8 mouse cellular contexts compared by ENCODE assay signal in genomic region chr11:70970560-70971540, GRCm38 (mm10). TPM values are rescaled to one million over a fixed set of nuclear protein-coding genes. Genes with fewer than 3 reads are reported as not detected.
DNase-seq lines count a peak whose midpoint lies in the region; ATAC-seq lines count a peak whose summit lies in the region.

No protein-coding gene starts in this region.

- H3K27me3 ChIP-seq in hindbrain, embryonic 14.5 days (ENCODE audit: control insufficient read depth, insufficient read depth, low read length): no peaks in the 10 kb centered on the region
- H3K27me3 ChIP-seq in stomach, embryonic 15.5 days (replicated peaks): no peaks in the 10 kb centered on the region

- H3K9ac ChIP-seq in hindbrain, embryonic 14.5 days: peak overlapping the region; percentile 87
- peak overlapping the region; percentile 52 for H3K9ac ChIP-seq in stomach, embryonic 15.5 days

- 17% methylated on average over 24 of the region's 24 CpGs for WGBS in hindbrain, embryonic 14.5 days
- 15% methylated on average over 24 of the region's 24 CpGs for WGBS in stomach, embryonic 15.5 days

- peak overlapping the region; percentile 87 for H3K27ac ChIP-seq in hindbrain, embryonic 14.5 days
- H3K27ac ChIP-seq in stomach, embryonic 15.5 days: peak overlapping the region; percentile 94

- DNase-seq in cerebellum, adult 9-11 months: peak; percentile 40
- no peak for DNase-seq in cerebellum, postnatal 4 days (ENCODE audit: low spot score in 2 of 2)
- DNase-seq in 3T3-L1 (ENCODE audit: low read depth, low spot score): peak; percentile 39
- DNase-seq in c-Kit-positive CD71-negative TER-119-negative erythroid progenitor cells, embryonic 14.5 days (ENCODE audit: low read depth): peak; percentile 53
- peak; percentile 36 for DNase-seq in hindbrain, embryonic 14.5 days (ENCODE audit: low spot score)
- peak; percentile 36 for DNase-seq in lung, postnatal 10 days
- DNase-seq in adrenal gland, postnatal 25 days: no peak

- H3K4me1 ChIP-seq in hindbrain, embryonic 14.5 days (replicated peaks; ENCODE audit: control insufficient read depth, insufficient read depth, low read length): peaks cover 12% of the 10 kb centered on the region
- H3K4me1 ChIP-seq in stomach, embryonic 15.5 days: peaks cover 8% of the 10 kb centered on the region

- H3K4me2 ChIP-seq in hindbrain, embryonic 14.5 days (replicated peaks): peak overlapping the region; percentile 83
- H3K4me2 ChIP-seq in stomach, embryonic 15.5 days: peak overlapping the region; percentile 82

- ATAC-seq in hindbrain, embryonic 14.5 days (ENCODE audit: low FRiP score): peak; percentile 44; the same call in 1 of the 2 replicates
- ATAC-seq in stomach, embryonic 15.5 days (ENCODE audit: insufficient read depth, low FRiP score, low read depth): peak; percentile 23; the same call in 1 of the 2 replicates

- peaks cover 42% of the 10 kb centered on the region for H3K36me3 ChIP-seq in hindbrain, embryonic 14.5 days (replicated peaks; ENCODE audit: control insufficient read depth, insufficient read depth)
- peaks cover 21% of the 10 kb centered on the region for H3K36me3 ChIP-seq in stomach, embryonic 15.5 days

- H3K9me3 ChIP-seq in hindbrain, embryonic 14.5 days (ENCODE audit: control insufficient read depth, low read length): no peaks in the 10 kb centered on the region
- H3K9me3 ChIP-seq in stomach, embryonic 15.5 days: no peaks in the 10 kb centered on the region

- H3K4me3 ChIP-seq in hindbrain, embryonic 14.5 days (replicated peaks; ENCODE audit: low read length): peak overlapping the region; percentile 80
- H3K4me3 ChIP-seq in stomach, embryonic 15.5 days (replicated peaks): peak overlapping the region; percentile 85

RNA-seq across cellular contexts. Expression of gene Rpain, which starts 0.8 kb away (rescaled TPM):
- polyA plus RNA-seq in hindbrain, embryonic 14.5 days (2014; fragmentation: Nextera tagmentation; extraction: Ambion mirVana): 65.7 and 67.8 TPM in 2 replicates
- polyA plus RNA-seq in stomach, embryonic 15.5 days (2015; fragmentation: Nextera tagmentation; extraction: Ambion mirVana): 67.1 and 69.0 TPM in 2 replicates
- total RNA-seq in adrenal gland, postnatal 25 days (2021): 27.0 and 40.9 TPM in 2 replicates

RNA-seq across cellular contexts. Expression of gene Nup88, which starts 1.1 kb away (rescaled TPM):
- polyA plus RNA-seq in hindbrain, embryonic 14.5 days (2014; fragmentation: Nextera tagmentation; extraction: Ambion mirVana): 117 and 119 TPM in 2 replicates
- 108 and 112 TPM in 2 replicates for polyA plus RNA-seq in stomach, embryonic 15.5 days (2015; fragmentation: Nextera tagmentation; extraction: Ambion mirVana)
- total RNA-seq in adrenal gland, postnatal 25 days (2021): 59.6 and 62.3 TPM in 2 replicates

RNA-seq across cellular contexts. Expression of gene C1qbp, which starts 12.0 kb away (rescaled TPM):
- polyA plus RNA-seq in hindbrain, embryonic 14.5 days (2014; fragmentation: Nextera tagmentation; extraction: Ambion mirVana): 171 and 174 TPM in 2 replicates
- polyA plus RNA-seq in stomach, embryonic 15.5 days (2015; fragmentation: Nextera tagmentation; extraction: Ambion mirVana): 268 and 283 TPM in 2 replicates
- total RNA-seq in adrenal gland, postnatal 25 days (2021): 190 and 227 TPM in 2 replicates

RNA-seq across cellular contexts. Expression of gene Dhx33, which starts 33.4 kb away (rescaled TPM):
- 15.7 and 16.5 TPM in 2 replicates for polyA plus RNA-seq in hindbrain, embryonic 14.5 days (2014; fragmentation: Nextera tagmentation; extraction: Ambion mirVana)
- polyA plus RNA-seq in stomach, embryonic 15.5 days (2015; fragmentation: Nextera tagmentation; extraction: Ambion mirVana): 16.4 and 16.6 TPM in 2 replicates
- 30.8 and 35.1 TPM in 2 replicates for total RNA-seq in adrenal gland, postnatal 25 days (2021)

RNA-seq across cellular contexts. Expression of gene Mis12, which starts 48.6 kb away (rescaled TPM):
- 24.3 and 31.6 TPM in 2 replicates for polyA plus RNA-seq in hindbrain, embryonic 14.5 days (2014; fragmentation: Nextera tagmentation; extraction: Ambion mirVana)
- polyA plus RNA-seq in stomach, embryonic 15.5 days (2015; fragmentation: Nextera tagmentation; extraction: Ambion mirVana): 37.7 and 40.0 TPM in 2 replicates
- total RNA-seq in adrenal gland, postnatal 25 days (2021): 24.0 and 24.5 TPM in 2 replicates

Comparison
In these comparisons a context has a peak if more than half of its experiments do, and no peak if none do; other contexts are left out.
1. DNase-seq: peak in cerebellum, adult 9-11 months (single experiment), 3T3-L1 (single experiment), c-Kit-positive CD71-negative TER-119-negative erythroid progenitor cells, embryonic 14.5 days (single experiment), hindbrain, embryonic 14.5 days (single experiment) and lung, postnatal 10 days (single experiment); none in cerebellum, postnatal 4 days (0 of 2) and adrenal gland, postnatal 25 days (single experiment).